Mouse (Mus musculus) frontal cortex, postnatal 25 days (tissue): ENCODE results near the gene Fgfr2.

Experiments
- DNase-seq, 2 experiments: peaks; one replicate each; pipeline ENCODE4 v3.0.0; 2022; ENCODE audit warnings: low spot score in 2 of 2

Gene Fgfr2

DNA sequence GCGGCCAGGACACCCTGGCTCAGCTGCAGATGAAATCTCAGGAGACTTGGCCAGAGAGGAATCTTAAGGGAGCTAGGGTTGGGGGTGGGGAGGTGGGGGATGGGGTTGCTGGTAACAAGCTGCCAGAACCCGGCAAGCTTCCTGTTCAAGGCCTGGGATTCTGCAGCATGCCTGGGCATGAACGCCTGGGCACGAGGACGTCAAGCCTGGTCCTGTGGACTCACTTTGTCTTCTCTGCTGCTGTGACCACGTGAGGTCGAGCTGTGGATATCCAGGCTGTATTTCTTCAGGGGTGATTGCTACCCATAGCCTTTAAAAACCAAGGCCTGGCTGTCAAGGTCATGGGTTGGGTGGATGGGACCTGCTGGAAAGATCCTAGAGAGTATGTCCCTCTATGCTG lies 117.4 kb downstream of the Fgfr2 start:
- DNase-seq, result no peak

DNA sequence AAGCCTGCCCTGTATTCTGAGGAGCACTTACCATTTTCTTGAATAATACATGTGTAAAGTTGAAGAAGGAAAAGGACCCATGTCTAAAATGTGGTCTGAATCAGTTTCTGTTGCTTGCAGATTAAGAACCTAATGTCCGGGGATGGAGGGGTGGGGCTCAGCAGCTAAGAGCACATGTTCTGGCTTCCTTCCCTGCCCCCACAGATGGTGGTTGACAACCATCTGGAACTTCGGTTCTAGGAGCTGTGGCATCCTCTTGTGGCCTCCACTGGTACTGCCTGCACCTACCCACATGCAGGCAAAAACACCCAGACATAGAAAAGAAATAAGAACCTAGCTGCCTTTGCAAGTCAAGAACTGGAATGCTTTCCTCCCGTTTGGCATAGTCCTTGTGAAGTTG lies 119.7 kb downstream of the Fgfr2 start:
- peak; percentile 74 to 75 for DNase-seq

DNA sequence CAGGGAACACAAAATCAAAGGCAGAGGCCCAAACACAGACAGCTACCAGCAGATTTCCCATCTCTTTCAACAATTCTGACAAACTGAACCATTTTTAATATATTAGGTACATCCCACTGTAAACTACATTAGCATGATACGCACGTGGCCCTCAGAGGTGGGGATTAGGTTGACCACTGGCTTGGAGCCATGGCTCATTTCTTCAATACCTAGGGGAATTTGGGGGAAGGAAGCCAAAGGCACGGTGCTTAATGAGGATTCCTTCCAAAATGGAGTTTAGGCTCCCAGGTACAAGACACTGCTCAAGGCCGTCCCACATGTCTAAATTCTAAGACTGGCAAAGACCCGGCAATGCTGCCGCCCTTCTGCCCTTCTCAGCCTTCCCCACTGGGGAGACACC lies 120.9 kb downstream of the Fgfr2 start:
- DNase-seq, result no peak

DNA sequence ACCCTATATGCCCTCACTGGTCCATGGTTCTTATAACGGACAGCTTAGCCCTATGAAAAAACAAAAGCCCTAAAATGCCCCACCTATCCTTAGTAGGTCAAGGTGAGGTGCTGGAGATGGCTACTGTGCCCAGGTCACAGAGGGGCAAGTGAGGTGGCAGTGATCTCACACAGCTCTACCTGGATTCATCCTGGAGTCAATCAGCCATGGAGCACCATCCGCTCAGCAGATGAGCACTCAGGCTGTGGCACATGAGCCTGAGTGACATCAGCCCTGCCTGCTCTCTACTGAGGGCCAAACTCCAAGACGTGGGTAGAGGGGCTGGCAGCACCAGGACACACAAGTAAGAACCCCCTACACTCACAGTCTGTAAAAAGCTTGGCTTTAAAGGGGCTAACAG lies 121.8 kb downstream of the Fgfr2 start:
- no peak for DNase-seq

DNA sequence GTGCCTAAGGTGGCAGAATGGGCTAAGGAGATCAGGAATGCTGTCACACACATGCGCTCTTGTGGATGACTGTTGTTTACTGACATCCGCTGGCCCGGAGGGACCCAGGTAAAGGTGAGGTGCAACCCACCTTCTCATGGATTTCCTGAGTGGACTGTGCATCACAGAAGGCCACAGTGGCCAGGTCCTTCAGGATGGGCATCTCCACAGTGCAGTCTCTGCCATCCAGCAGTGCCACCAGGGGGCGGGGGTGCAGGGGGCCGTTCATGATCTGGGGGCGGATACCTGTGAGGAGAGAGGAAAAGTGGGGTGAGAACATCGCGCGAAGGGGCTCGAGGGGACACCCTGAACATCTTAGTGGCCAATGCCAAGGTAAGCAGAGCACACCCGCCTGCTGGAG lies 124.1 kb downstream of the Fgfr2 start:
- no peak for DNase-seq

DNA sequence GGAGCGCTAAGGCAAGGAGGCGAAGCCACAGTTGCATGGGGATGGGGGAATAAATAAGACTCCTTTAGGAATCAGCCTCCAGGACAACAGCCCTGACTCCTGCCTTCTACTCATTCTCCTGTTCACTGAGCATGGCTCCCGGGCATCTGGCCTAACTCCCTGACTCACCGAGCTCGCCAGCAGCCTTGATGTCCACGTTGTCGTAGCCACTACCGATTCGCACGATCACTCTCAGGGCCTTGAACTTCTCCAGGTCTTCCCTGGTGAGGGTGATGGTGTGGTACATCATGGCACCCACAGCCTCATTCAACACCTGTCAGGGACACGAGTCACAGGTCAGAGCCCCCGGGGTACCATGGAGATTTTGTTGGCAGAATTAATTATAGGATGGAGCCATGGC lies 124.5 kb downstream of the Fgfr2 start:
- DNase-seq, result no peak

DNA sequence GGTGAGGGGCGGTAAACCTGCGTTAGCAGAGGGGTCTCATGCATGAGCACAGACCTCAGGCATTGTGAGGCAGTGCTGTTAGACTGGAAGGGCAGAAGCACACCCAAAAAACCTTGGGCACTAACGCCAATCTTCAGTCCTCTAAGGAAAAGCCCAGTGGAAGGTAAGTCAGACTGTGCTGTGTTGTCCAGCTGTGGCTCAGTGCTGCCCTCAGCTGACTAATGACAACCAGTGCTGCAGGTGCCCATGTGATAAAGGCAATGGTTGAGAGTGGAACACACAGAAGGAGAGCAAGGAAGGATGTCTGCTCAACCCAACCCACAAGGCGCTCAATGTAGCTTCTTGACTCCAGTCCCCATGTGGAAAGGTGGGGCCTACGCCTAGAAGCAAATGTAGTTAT lies 126.8 kb downstream of the Fgfr2 start:
- DNase-seq, result no peak

DNA sequence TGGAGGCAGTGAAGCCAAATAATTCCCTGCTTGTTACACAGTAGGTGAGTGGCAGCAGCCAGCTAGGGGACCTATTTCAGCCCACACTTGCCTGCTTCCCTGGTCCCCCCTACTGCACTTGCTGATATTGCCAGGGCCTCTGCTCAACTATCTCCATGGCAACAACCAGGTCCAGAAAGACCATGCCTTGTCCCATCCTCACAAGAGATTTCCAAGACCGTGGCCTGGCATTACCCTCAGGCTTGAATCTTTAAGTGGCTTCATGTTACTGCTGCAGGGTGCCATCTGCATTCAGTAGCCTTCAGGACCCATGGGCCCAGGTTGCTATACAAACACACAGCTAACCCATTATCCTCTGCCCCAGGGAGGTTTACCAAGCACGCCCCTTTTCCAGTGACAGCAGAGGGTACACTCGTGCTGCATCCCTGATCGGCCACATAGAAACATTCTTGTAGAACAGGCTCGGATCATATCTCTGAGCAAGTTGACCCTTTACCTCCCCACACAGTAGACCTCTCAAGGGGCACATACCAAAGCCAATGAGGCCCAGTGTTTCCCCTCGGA lies 128.4 kb downstream of the Fgfr2 start:
- no peak for DNase-seq

DNA sequence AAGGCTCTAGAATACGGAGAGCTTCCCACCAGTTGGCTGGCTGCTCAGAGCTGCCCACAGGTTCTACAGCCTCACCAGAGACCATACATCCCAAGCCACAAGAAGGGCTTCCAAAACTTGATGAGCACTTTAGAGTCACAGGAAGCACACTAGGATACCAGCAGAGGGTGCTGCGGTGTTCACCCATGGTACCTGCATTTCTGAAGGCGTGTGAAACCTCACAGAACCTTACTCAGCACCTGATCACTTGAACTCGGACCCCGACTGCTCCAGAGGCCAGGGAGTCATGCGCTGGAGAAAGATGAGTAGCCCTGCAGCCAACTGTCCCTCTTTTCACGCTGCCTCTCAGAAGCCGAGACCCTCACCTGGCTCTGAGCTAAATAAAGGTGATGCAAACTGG lies 129.0 kb downstream of the Fgfr2 start:
- DNase-seq, result no peak

DNA sequence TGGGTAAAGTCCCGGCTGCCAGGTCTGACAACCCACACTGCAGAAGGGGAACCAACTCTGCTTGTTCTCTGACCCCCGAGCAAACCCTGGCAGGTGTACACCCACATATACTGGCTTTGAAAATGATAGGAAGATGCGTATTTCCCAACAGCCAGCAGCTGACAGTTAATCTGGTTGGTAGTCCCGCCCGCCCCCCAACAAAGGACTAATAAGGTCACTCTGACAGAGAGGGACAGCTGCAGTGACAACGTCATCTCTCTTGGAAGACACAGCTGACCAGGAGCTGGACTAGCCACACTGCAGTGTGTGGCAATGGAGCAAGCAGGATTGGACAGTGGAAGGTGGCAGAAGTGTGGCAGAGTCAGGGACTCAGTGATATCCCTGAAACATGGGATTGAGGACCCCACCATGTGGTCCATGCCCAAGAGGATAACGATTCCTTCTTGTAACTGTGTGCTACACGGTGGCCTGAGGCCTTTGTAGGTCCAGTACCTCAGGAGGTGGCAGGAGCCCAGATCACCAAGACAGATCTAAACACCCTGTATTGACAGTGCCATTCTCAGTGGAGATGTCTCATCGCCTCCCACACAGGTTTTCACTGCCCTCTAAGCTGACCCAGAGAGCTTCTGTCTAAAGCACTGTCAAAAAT lies 130.1 kb downstream of the Fgfr2 start:
- no peak for DNase-seq

DNA sequence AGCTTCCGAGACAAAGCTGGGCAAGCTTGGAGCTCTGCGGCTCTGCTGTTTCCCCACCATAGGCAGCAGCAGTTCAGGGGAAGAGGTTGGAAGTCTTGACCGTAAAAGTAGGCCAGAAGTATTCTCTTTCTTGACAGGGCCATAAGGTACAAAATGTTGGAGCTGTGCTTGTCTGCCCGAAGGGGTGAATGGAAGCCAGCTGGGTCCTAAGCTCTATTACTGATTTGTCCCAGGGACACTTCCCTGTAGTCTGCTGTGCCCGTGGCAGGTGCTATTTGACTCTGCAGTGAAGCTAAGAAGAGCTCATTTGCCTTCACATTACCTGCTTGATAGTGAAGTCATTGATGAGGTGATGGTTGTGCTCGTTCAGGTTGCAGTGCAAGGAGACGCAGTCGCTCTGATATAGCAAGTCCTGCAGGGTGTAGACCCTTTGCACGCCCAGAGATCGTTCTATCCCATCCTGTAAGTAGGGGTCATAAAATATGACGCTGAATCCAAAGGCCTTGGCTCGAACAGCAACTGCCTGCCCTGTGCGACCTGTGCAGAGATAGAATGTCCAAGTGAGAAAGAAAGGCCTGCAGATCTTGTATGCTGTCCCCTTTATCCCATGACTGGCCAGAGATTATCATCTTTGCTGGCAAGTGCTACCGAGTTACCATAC lies 131.8 kb downstream of the Fgfr2 start:
- DNase-seq, result no peak

DNA sequence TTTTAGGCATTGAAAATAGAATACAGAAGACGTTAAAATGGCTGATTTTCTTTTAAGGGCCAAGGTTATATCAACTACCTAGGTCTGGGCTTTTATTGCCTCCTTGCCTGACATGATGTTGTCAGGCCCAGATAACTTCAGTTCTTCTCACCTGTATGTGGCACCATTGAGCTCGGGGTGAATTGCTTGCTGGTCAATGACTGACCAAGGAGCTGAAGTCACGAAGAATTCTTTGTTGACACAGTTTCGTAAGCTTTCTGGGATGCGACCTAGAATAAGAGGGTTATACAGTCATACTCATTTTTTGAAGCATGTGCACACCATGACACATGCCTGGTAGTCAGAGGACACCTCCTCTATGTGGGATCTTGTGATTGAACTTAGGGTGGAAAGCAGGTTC lies 133.3 kb downstream of the Fgfr2 start:
- no peak for DNase-seq

DNA sequence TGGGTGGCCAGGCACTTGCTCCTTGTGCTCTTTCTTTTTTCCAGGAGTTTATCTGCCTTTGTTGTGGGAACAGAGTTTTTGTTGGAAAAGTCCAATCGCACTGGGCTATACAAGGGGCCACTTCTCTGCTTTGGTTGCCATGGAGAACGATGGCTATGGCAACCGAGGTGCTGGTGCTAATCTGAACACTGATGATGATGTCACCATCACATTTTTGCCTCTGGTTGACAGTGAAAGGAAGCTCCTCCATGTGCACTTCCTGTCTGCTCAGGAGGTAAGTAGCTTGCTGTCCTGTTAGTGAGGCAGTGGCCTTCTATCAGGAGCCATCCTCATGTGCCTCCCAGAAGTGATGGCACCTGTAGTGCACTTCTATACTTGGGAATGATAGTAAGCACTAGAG lies 140.5 kb downstream of the Fgfr2 start:
- DNase-seq, result no peak

DNA sequence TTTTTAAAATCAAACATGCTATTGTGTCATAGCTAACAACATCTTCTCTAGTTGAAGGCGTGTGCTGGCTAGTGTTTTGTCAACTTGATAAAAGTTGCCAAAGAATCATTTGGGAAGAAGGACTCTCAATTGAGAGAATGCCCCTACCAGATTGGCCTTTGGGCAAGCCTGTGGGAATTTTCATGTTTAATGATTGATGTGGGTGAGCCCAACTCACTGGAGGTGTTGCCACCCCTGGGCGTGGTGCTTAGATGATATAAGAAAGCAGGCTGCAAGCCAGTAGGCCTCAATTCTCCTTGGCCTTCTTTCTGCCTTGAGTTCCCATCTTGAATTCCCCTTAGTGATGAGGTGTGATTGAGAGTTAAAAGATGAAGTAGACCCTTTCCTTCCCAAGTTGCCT lies 145.2 kb downstream of the Fgfr2 start:
- no peak for DNase-seq

DNA sequence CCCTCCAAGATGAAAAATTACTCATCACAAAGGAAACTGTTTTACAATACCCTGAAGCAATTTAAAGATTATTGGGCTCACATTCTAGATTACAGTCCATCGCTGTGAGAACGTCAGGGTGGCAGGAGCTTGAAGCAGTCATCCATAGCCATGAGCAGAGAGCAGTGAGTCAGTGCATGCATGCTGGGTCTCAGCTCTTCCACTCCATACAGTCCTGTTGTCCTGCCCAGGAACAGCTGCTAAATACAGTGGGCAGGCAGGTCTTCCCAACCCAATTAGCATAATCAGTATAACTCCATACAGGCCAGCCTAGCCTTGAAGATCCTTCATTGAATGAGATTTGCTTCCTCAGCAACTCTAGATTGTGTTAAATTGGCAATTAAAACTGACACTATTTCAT lies 147.1 kb downstream of the Fgfr2 start:
- DNase-seq, result no peak

DNA sequence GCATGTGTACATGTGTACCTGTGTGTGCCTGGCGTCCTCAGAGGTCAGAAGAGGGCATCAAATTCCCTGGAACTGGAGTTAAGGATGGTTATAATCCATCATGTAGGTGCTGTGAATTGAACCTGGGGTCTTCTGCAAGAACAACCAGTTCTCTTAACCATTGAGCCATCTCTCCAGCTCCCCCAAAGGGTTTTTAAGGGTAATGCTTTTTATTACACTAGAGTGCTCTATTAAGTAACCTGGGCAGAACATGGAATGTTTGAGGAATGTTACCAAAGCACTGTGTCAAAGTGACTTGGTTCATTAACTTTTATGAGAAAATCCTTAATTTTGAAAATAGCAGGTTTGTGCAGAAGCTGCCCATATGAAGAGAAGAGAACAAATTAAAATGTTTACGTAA lies 151.1 kb downstream of the Fgfr2 start:
- DNase-seq, result no peak

DNA sequence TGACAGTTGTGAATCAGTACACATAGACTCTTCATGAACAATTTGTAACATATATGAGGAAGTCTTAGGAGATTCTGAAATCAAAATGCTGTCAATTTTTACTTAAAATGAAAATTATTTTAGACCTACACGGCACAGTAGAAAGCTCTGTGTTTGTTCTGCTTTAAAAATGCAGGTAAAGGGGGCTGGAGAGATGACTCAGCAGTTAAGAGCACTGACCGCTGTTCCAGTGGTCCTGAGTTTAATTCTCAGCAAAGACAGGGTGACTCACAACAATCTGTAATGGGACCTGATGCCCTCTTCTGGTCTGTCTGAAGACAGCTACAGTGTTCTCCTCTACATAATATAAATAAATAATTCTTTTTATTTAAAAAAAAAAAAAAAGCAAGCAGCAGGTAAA lies 157.4 kb downstream of the Fgfr2 start:
- no peak for DNase-seq

DNA sequence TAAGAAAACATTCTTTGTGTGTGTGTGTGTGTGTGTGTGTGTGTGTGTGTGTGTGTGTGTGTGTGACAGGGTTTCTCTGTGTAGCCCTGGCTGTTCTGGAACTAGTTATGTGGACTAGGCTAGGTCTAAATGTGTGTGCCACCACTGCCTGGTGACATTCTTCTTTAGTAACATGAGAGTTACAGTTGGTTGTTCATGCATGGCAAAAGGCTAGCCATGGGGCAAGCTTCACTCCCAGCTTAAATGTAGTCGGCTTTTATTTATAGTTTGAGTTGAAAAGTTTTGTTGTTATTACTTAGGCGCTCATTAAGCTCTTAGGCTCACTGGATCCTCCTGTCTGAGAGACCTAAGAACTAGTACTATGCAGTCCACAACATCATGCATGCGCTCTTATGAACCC lies 158.8 kb downstream of the Fgfr2 start:
- DNase-seq, result no peak

DNA sequence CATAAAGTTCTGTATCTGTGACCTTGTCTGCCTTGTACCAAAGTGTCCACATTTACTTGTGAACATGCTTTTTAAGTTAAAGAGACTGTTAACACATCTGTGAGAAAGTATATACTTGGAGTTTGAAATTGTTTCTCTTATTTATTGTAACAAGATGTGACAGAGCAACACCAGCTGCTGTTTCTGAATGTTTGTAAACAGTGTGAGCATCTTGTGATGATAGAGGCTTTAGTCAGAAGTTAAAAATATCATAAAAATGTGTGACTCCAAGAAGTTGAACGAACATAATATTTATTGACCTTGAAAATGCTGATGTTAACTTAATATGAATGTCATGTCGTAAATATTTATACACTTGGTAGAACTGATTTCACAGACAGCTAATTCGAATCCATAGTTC lies 172.5 kb downstream of the Fgfr2 start:
- no peak for DNase-seq

DNA sequence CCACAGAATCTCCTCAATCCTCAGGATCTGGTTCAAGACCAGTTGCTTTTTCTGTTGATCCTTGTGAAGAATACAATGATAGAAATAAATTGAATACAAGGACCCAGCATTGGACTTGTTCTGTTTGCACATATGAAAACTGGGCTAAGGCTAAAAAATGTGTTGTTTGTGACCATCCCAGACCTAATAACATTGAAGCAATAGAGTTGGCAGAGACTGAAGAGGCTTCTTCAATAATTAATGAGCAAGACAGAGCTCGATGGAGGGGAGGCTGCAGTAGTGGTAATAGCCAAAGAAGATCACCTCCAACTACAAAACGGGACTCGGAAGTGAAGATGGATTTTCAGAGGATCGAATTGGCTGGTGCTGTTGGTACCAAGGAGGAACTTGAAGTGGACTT lies 173.2 kb downstream of the Fgfr2 start:
- DNase-seq, result no peak

DNA sequence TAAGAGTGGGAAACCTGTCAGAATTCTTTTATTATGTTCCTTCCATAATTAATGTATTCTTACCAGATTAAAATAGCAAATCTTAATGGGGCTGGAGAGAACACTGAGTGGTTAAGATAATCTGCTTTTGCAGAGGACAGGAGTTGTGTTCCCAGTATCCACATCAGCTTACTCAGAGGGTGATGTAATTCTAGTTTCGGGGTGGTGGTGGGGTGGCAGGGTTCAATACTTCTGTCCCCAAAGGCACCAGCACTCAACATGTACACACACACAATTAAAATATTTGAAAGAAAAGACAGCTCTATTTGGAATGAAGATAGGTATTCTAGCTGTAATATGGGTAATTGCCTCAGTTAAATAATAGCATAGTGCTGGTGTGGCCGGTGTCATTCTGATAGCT lies 182.6 kb downstream of the Fgfr2 start:
- DNase-seq, result no peak

DNA sequence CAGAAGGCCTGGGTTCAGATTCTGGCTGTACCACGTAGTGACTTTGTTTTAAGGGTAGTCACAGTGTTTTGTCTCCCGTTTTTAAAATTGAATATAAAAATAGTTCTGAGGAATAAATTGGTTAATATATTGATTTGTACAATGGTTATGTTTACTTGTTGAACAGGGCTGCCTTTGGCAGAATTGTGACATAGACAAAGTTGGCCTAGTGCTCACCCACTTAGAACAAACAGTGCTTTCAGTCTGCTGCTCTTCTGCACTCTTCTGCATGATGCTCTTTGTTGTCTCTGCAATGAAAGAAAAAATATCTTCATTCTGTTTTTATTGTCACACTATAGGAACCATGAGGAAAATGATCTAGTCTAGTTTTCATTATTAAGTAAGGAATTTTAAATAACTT lies 184.0 kb downstream of the Fgfr2 start:
- DNase-seq, result no peak

DNA sequence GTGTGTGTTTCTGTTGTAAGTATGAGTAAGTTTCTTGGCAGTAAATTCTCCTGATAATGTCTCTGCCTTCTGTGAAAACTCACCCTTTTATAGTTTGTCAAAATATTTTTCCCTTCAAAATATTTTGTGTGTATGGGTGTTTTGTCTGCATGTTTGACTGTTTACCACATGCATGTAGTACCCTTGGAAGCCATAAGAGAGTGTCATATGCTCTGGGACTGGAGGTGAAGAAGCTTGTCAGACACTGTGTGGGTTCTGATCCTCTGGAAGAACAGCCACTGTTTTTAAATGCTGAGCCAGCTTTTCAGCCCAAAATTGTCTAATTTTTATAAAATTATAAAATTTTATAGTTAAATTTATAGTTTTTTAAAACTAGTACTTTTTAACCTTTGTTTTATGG lies 188.4 kb downstream of the Fgfr2 start:
- no peak for DNase-seq

DNA sequence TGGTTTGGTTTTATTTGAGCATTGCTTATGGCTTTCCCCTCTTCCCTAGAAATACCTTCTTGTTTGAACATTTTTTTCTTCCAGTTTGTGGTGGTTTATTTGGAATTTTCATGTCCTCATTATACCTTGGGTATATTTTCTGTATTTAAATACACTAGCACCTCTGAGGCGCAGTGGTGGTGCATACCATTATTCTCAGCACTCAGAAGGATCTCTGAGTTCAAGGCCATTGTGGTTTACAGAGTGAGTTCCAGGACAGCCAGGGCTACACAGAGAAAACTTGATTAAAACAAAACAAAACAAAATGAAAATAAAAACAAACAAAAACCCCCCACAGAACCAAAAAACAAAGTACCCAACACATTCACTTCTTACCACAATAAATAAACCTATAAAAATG lies 189.8 kb downstream of the Fgfr2 start:
- no peak for DNase-seq
